Mouse (Mus musculus) heart, postnatal 4 days (tissue): ENCODE data around the gene Fam131a. TPM values are rescaled to one million over a fixed set of nuclear protein-coding genes. Genes with fewer than 3 reads are reported as not detected.

Experiments
- DNase-seq: peaks from one replicate; pipeline ENCODE4 v3.0.0; 2021
- total RNA-seq, 2 experiments: library from RNA; stranded (reverse); gene quantifications; 2 replicates each; pipeline ENCODE4 v1.2.3; 2021

Gene Fam131a
- total RNA-seq, 2 experiments from 2014 or later: 10.0 to 13.8 TPM

GRCm38 (mm10) chr16:20715976-20716840, 23.2 kb downstream of the Fam131a start:
- DNase-seq: peak; percentile 80

GRCm38 (mm10) chr16:20716841-20717180, 23.8 kb downstream of the Fam131a start:
- no peak for DNase-seq

- peak; percentile 98 for DNase-seq
Observed at GRCm38 (mm10) chr16:20717181-20717977, 24.3 kb downstream of the Fam131a start, which contains the start of the genes Polr2h and Clcn2. Polr2h (plus strand) TSS chr16:20717665. Clcn2 (minus strand) TSS chr16:20717746.

GRCm38 (mm10) chr16:20717978-20718670, 25.1 kb downstream of the Fam131a start:
- no peak for DNase-seq

- DNase-seq: no peak
Observed at GRCm38 (mm10) chr16:20721808-20722207, 28.8 kb downstream of the Fam131a start.

GRCm38 (mm10) chr16:20722736-20723135, 29.7 kb downstream of the Fam131a start:
- no peak for DNase-seq

GRCm38 (mm10) chr16:20723247-20723646, 30.2 kb downstream of the Fam131a start:
- DNase-seq: no peak

- peak; percentile 77 for DNase-seq
Observed at GRCm38 (mm10) chr16:20724338-20724748, 31.3 kb downstream of the Fam131a start.

- DNase-seq: no peak
Observed at GRCm38 (mm10) chr16:20725321-20725720, 32.3 kb downstream of the Fam131a start.

- no peak for DNase-seq
Observed at GRCm38 (mm10) chr16:20725750-20726149, 32.7 kb downstream of the Fam131a start.

- no peak for DNase-seq
Observed at GRCm38 (mm10) chr16:20726384-20726783, 33.3 kb downstream of the Fam131a start.

GRCm38 (mm10) chr16:20730293-20730711, 37.3 kb downstream of the Fam131a start:
- DNase-seq: no peak

GRCm38 (mm10) chr16:20731688-20732087, 38.6 kb downstream of the Fam131a start:
- DNase-seq: no peak

- no peak for DNase-seq
Observed at GRCm38 (mm10) chr16:20732251-20732924, 39.3 kb downstream of the Fam131a start.

- peak; percentile 74 for DNase-seq
Observed at GRCm38 (mm10) chr16:20732925-20733730, 40.1 kb downstream of the Fam131a start, which contains the start of gene Chrd. Chrd (plus strand) TSS chr16:20733127.

GRCm38 (mm10) chr16:20733731-20734730, 41.0 kb downstream of the Fam131a start, which contains the start of gene Thpo:
Thpo (minus strand) TSS chr16:20734511.
- no peak for DNase-seq

- no peak for DNase-seq
Observed at GRCm38 (mm10) chr16:20735651-20736050, 42.6 kb downstream of the Fam131a start.

- no peak for DNase-seq
Observed at GRCm38 (mm10) chr16:20736168-20736567, 43.1 kb downstream of the Fam131a start.

GRCm38 (mm10) chr16:20736823-20737222, 43.8 kb downstream of the Fam131a start:
- DNase-seq: no peak

- no peak for DNase-seq
Observed at GRCm38 (mm10) chr16:20739845-20740244, 46.8 kb downstream of the Fam131a start.
